Mouse (Mus musculus) kidney, postnatal 0 days (tissue): Measurements from ENCODE around the gene Rab11fip3. TPM values are rescaled to one million over a fixed set of nuclear protein-coding genes. Genes with fewer than 3 reads are reported as not detected.
A peak's percentile ranks its signal among the peaks of the same experiment; 100 is the strongest.
"Not testable (repeated sequence)": the region's sequence is repeated elsewhere in the genome, so short reads cannot be mapped to it uniquely, and the experiment has no call there.

Experiments
- ATAC-seq: fragments of 200-750 bp; cut with Nextera tagmentation; replicated peaks from 2 replicates; pipeline ENCODE4 v1.8.0; 2017; ENCODE audit warnings: low read depth, moderate number of reproducible peaks, moderate TSS enrichment, moderate library complexity; ENCODE audit not compliant: low FRiP score
- DNase-seq: peaks from one replicate; pipeline ENCODE4 v3.0.0-alpha.2; 2016; ENCODE audit warnings: low spot score
- H3K27ac ChIP-seq: fragments of 300-500 bp; sonication (generic); 2 replicates; pipeline ENCODE4 v1.5.1; 2014; ENCODE audit warnings: mild to moderate bottlenecking
- H3K27me3 ChIP-seq: fragments of 300-500 bp; sonication (generic); 2 replicates; pipeline ENCODE4 v1.6.1; 2014; ENCODE audit warnings: low read length, mixed read lengths; ENCODE audit not compliant: insufficient read depth
- H3K36me3 ChIP-seq: fragments of 300-500 bp; sonication (generic); 2 replicates; pipeline ENCODE4 v1.6.1; 2014; ENCODE audit warnings: low read length, mixed read lengths; ENCODE audit not compliant: insufficient read depth
- H3K4me1 ChIP-seq: fragments of 300-500 bp; sonication (generic); replicated peaks from 2 replicates; pipeline ENCODE4 v1.6.1; 2014; ENCODE audit warnings: antibody characterized with exemption, low read length, mixed read lengths; ENCODE audit not compliant: insufficient read depth
- H3K4me2 ChIP-seq: fragments of 300-500 bp; sonication (generic); 2 replicates; pipeline ENCODE4 v1.6.1; 2014; ENCODE audit warnings: mild to moderate bottlenecking, low read length, moderate library complexity, mixed read lengths
- H3K4me3 ChIP-seq: fragments of 300-500 bp; sonication (generic); replicated peaks from 2 replicates; pipeline ENCODE4 v1.5.1; 2014; ENCODE audit warnings: low read depth, low read length
- H3K9ac ChIP-seq: fragments of 300-500 bp; sonication (generic); 2 replicates; pipeline ENCODE4 v1.6.1; 2014; ENCODE audit warnings: low read depth, low read length
- H3K9me3 ChIP-seq: fragments of 300-500 bp; sonication (generic); replicated peaks from 2 replicates; pipeline ENCODE4 v1.6.1; 2016; ENCODE audit warnings: low read length, inconsistent platforms, mixed read lengths
- CTCF ChIP-seq: IDR thresholded peaks from 2 replicates; pipeline ENCODE4 v1.5.1; 2016; ENCODE audit warnings: antibody characterized with exemption, low read depth, mild to moderate bottlenecking, moderate library complexity
- WGBS: fragments of 180-500 bp; shearing (Covaris S2); extraction: QIAGEN DNeasy Blood & Tissue Kit; methylation state at CpG from one replicate; pipeline ENCODE4 v1.1.7; 2014; 5-methylcytosine and 5-hydroxymethylcytosine counted together
- polyA plus RNA-seq: library from polyadenylated mRNA; unstranded; fragments of >200 nt; fragmentation: Nextera tagmentation; extraction: Ambion mirVana; gene quantifications from 2 replicates; pipeline ENCODE4 v1.2.1, GENCODE M21; 2015

Rab11fip3 gene
- 35.3 and 40.2 TPM in 2 replicates for polyA plus RNA-seq

- Histone ChIP-seq H3K9ac (peak within 1 kb of the TSS; percentile 71), H3K4me2 (peak within 1 kb of the TSS; percentile 97), H3K4me3 (peak within 1 kb of the TSS; percentile 85), H3K36me3 (0 out of 2 replicates have a peak, but pooled peaks cover 2% of the 10 kb centered on the region), H3K27ac (peak within 1 kb of the TSS; percentile 66), H3K9me3 (no peaks in the 10 kb centered on the region), H3K27me3 (no peaks in the 10 kb centered on the region), H3K4me1 (peaks cover 22% of the 10 kb centered on the region)
- ATAC-seq (peak; percentile 83), DNase-seq (peak; percentile 91)
- WGBS, result under 1% methylated on average over 82 of the region's 94 CpGs
- TF ChIP-seq CTCF, result no peak; the same call in 1 of the 2 replicates
Observed at GRCm38 (mm10) chr17:26068831-26069739, at the start of gene Rab11fip3. Gene Rab11fip3 (minus strand): TSS chr17:26069555.

GRCm38 (mm10) chr17:26116503-26117258 is 47.3 kb upstream of the Rab11fip3 start:
- 81% methylated on average over 17 of the region's 17 CpGs for WGBS
- Histone ChIP-seq H3K4me2 (no peak overlapping the region), H3K36me3 (no peaks in the 10 kb centered on the region), H3K9me3 (no peaks in the 10 kb centered on the region), H3K9ac (no peak overlapping the region), H3K4me1 (peaks cover 9% of the 10 kb centered on the region; the same call in 1 of the 2 replicates), H3K4me3 (no peak overlapping the region), H3K27me3 (peaks cover 15% of the 10 kb centered on the region; the same call in 1 of the 2 replicates), H3K27ac (no peak overlapping the region)
- ATAC-seq (no peak), DNase-seq (no peak)
- TF ChIP-seq CTCF, result no peak

- Histone ChIP-seq H3K9me3 (no peaks in the 10 kb centered on the region), H3K4me2 (no peak overlapping the region), H3K4me1 (peaks cover 9% of the 10 kb centered on the region; the same call in 1 of the 2 replicates), H3K9ac (no peak overlapping the region), H3K36me3 (no peaks in the 10 kb centered on the region), H3K27ac (peak overlapping the region; percentile 73; the same call in 1 of the 2 replicates), H3K4me3 (no peak overlapping the region), H3K27me3 (peaks cover 15% of the 10 kb centered on the region; the same call in 1 of the 2 replicates)
- TF ChIP-seq CTCF, result no peak
- peak; percentile 10; the same call in 1 of the 2 replicates for ATAC-seq
- WGBS, result 72% methylated on average over 3 of the region's 3 CpGs
- no peak for DNase-seq
Observed at GRCm38 (mm10) chr17:26115956-26116487, 46.7 kb upstream of the Rab11fip3 start.

GRCm38 (mm10) chr17:26115205-26115898 is 46.0 kb upstream of the Rab11fip3 start:
- Histone ChIP-seq H3K4me3 (no peak overlapping the region), H3K36me3 (no peaks in the 10 kb centered on the region), H3K9me3 (no peaks in the 10 kb centered on the region), H3K27me3 (peaks cover 15% of the 10 kb centered on the region; the same call in 1 of the 2 replicates), H3K4me1 (peaks cover 9% of the 10 kb centered on the region; the same call in 1 of the 2 replicates), H3K4me2 (no peak overlapping the region), H3K27ac (peak overlapping the region; percentile 73; the same call in 1 of the 2 replicates), H3K9ac (no peak overlapping the region)
- ATAC-seq (peak; percentile 46; the same call in 1 of the 2 replicates), DNase-seq (peak; percentile 56)
- WGBS, result 62% methylated on average over 7 of the region's 7 CpGs
- no peak for TF ChIP-seq CTCF

GRCm38 (mm10) chr17:26114461-26114860 is 45.1 kb upstream of the Rab11fip3 start:
- H3K9ac ChIP-seq, ATAC-seq, H3K36me3 ChIP-seq, H3K4me3 ChIP-seq, H3K9me3 ChIP-seq, H3K4me2 ChIP-seq, H3K4me1 ChIP-seq, DNase-seq: not testable (repeated sequence)
- Histone ChIP-seq H3K27me3 (peaks cover 15% of the 10 kb centered on the region; the same call in 1 of the 2 replicates), H3K27ac (0 out of 2 replicates have a peak overlapping the region, but pooled peaks have one; percentile 73)
- TF ChIP-seq CTCF, result 0 out of 2 replicates have a peak, but pooled peaks have one; percentile 17
- WGBS, result 62% methylated on average over 7 of the region's 7 CpGs
